ENCODE assay signal across 10 mouse cellular contexts in genomic region chr2:76439540-76439939, GRCm38 (mm10).
"Had no signal": no experiment of that assay in that cellular context is flagged by ENCODE, and none has a peak within 500 bp of the region (broad histone marks: within the 10 kb centered on the region; RNA-seq: fewer than 3 reads in every experiment).

No protein-coding gene starts in this region.

- H3K9me3 ChIP-seq: hindbrain, embryonic 15.5 days; liver, embryonic 15.5 days had no signal

- DNase-seq: kidney, adult 11 months; left cerebral cortex, postnatal 4 days; lung, adult 2 months; lung, postnatal 36 days; right cerebral cortex, postnatal 14 days; thymus, postnatal 4 days had no signal

- H3K4me1 ChIP-seq: liver, embryonic 15.5 days had no signal

- ATAC-seq: lung, postnatal 0 days had no signal

- H3K36me3 ChIP-seq: hindbrain, embryonic 15.5 days; liver, embryonic 15.5 days had no signal

- H3K4me3 ChIP-seq: hindbrain, embryonic 15.5 days; liver, embryonic 15.5 days had no signal

- H3K27ac ChIP-seq: hindbrain, embryonic 15.5 days; liver, embryonic 15.5 days had no signal

- H3K27me3 ChIP-seq: hindbrain, embryonic 15.5 days; liver, embryonic 15.5 days had no signal

- H3K9ac ChIP-seq: hindbrain, embryonic 15.5 days; liver, embryonic 15.5 days had no signal

- H3K4me2 ChIP-seq: hindbrain, embryonic 15.5 days; liver, embryonic 11.5 days; liver, embryonic 15.5 days had no signal
